Mouse (Mus musculus) cerebellum, adult 11-12 months (tissue): ENCODE results near the gene Xylt1.

ENCODE experiments used
- DNase-seq: peaks from one replicate; pipeline ENCODE4 v3.0.0; 2022

Xylt1 gene

DNA sequence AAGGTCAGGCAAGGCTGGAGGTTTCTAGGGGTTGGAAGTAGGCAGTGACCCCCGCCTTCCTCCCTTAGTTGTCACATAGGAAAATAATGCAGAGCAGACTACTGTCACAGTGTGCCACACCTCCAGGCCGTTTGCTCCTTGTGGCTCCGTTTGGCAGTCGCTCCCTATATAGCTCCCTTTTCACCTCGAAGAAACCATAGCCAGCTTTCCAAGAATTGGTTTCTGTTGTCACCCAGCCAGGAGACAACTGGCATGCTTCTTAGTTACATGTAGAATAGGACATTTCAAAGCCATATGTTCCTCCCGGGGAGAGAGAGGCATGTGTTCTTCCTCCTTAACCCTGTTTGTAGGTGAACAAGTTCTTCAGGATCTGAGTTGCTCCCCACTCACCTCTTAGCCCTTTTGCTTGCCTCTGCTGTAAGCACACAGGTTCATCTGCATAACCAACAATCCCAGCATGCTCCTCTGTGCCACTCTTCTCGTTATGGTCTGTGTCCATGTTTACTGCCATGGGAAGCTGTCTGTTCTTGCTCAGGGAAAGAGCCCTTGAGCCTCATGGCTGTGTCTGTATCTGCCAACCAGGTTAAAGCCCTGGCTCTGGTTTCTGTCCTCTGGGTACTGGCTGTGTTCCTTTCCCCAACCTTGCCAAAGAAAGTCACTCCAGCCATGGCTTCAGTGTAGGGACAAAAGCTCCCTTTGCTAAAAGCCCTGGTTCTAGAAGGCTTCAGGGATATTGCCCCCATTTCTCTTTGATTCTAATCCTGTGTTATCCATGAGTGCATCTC is 143.8 kb downstream of the Xylt1 start:
- peak; percentile 4 for DNase-seq

DNA sequence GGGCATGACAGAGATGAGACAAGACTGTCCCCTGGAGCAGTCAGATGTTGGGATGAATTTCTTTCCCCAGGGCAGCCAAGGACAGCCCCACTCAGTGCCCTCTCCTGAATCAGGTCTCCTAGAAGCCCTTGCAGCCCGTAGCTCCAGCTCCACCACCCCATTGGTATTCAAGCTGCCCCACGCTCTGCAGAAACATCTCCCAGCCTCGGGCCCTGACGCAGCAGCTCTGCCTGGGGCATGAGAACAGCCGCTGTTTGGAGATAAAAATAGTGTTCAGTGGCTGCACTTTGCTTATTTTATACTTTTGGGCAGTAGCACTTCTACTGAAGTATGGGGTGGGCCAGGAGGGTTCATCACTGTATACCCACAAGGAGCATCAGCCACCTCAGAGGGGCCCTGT is 144.9 kb downstream of the Xylt1 start:
- no peak for DNase-seq

GRCm38 (mm10) chr7:117526570-117526969 is 145.8 kb downstream of the Xylt1 start:
- no peak for DNase-seq

DNA sequence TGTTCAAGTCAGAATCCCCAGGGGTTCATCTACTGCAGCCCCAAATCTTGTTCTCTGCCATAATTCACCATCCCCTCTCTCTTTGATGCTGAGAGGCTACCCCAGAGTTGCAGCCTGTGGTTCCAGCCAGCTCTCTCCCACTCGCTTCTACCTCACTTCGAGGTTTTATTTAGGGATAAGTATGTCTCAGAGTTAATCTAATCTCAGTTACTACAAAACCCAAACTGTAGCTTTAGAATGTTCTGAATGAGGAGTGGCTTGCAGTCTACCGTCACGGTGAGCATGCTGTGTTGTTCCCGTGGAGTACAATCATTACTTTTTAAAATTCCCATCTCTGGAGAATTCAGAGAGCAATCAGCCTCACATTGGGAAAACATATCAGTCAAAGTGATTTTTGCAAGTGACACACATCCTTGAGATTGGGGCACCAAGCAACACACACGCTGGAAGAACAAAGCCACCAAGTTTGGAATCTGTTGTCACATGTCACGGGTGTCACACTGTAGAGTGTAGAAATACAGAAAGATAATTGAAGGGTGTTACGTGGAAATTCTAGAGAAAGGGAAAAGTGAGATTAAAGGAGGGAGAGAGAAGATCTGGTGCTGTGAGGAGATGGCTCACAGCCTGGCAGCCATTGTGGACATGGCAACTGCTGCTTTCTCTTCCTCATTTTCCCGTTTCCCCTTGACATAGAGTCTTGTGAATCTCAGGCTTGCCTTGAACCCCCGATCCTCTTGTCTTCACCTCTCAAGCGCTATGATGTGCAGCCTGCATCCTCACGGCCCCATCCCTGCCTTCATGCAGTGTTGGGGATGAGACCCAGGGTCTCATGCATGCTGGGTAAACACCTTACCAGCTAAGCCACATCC is 149.2 kb downstream of the Xylt1 start:
- DNase-seq: no peak

- no peak for DNase-seq
These were observed 151.9 kb downstream of the Xylt1 start for GRCm38 (mm10) chr7:117532651-117533050.

DNA sequence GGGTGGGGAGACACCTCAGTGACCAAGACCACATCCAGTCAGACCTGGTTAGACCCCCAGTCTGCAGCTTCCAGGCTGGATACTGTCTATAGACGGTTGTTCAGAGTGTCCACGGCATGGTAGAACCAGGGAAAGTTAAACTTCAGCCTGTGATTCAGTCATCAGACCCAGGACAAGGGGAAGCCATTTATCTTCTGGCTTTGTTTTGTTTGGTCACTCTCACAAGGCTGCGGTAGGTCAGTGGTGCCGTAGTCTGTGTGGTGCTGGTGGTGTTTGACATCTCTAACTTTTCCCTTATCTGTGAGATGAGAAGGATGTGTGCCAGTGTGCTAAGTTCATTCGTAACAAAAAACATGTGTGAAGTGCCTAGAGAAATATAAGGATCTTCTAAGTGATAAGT is 152.4 kb downstream of the Xylt1 start:
- DNase-seq: no peak

GRCm38 (mm10) chr7:117539931-117540330 is 159.2 kb downstream of the Xylt1 start:
- no peak for DNase-seq

DNA sequence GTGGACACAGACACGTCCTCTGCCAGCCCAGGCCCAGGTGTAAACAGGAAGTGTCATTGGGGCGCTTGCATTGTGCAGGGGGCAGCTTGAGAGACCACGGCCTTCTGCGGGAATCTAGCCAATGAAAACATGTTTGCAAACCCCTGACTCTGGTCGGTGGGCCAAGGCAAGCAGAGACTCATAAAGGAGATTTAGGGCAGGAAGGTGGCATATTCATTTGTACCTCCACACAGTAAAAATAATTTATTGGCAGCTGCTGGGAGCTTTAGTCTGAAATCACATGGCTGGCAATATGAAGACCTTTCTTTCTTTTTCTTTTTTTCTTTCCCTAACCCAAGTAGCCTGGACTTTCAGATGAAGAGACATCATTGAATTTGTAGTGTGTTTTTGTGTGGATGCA is 159.6 kb downstream of the Xylt1 start:
- no peak for DNase-seq

DNA sequence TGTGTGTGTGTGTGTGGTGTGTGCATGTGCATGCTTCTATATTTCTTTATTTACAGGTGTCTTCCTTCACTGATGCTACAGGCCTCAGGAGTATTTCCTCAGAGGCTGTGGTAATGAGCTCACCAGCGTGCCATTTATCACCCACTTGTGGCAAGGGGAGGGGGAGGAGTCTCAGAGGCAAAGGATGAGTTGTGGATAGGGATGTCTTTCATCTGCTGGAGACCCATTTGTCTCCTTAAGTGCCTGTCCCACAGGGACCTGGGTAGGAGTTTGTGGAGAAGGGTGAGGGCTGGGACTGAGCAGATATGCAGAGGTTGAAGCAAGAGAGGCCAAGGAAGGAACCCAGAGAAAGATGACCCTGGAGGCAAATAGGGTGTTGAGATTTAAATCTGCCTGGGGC is 160.3 kb downstream of the Xylt1 start:
- DNase-seq: no peak

DNA sequence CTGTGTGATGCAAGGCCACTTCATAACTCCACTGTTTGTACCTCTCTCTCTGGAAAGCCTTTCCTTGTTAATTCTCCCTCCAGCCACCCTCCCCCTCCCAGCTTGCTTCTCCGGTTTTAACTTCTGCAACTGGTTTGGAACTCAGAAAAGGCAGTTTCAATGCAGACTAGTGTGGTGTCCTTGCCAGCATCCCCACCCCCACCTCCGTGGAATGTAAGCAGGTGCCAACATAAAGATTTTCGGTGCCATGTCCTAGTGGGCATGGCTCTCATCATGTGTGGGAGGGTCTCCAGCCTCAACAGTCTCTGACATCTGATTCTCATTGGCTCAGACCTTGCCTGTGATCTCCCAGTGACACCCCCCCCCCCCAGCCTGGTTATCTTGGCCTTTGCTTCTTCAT is 160.9 kb downstream of the Xylt1 start:
- DNase-seq: no peak

DNA sequence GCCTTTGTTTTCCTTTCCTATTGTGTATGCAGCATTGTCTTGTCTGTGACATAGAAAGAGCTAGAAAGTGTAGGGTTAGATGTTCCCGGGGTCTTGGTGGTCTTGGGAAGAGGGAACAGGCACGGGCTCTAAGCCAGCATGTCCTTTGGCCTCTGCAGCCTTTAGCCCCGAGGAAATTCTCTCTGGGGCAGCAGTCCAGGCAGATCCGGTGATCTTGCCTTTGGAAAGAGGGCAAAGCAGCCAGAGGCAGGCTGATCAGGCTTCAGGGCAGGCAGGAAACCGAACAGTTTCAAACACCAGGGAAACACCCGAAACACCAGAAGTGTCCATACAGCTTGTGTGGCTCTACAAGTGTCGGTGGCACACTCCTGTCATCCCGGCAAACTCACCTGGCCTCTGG is 162.3 kb downstream of the Xylt1 start:
- DNase-seq: no peak

- DNase-seq: no peak
These were observed 163.3 kb downstream of the Xylt1 start for GRCm38 (mm10) chr7:117544126-117544525.

DNA sequence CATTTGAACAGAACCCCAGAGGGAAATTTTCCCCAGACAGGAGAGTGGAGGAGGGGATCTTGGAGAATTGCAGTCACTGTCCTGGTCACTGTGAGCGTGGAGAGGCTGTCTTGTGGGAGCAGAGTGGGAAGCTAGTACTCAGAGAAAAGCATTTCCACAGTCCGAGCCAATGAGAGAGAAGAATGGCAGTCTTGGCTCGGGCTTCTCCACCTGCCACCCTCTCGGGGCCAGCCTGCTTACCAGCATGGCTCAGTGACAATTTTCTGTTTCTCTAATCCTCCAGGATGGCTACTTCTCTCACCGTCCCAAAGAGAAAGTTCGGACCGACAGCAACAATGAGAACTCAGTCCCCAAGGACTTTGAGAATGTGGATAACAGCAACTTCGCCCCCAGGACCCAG is 167.5 kb downstream of the Xylt1 start:
- DNase-seq: no peak

- DNase-seq: no peak
These were observed 170.3 kb downstream of the Xylt1 start for GRCm38 (mm10) chr7:117550916-117551549.

- no peak for DNase-seq
These were observed 172.4 kb downstream of the Xylt1 start for GRCm38 (mm10) chr7:117553228-117553627.

- DNase-seq: no peak
These were observed 175.0 kb downstream of the Xylt1 start for GRCm38 (mm10) chr7:117555735-117556134.

GRCm38 (mm10) chr7:117558166-117558565 is 177.4 kb downstream of the Xylt1 start:
- no peak for DNase-seq

GRCm38 (mm10) chr7:117559051-117559450 is 178.3 kb downstream of the Xylt1 start:
- DNase-seq: no peak

GRCm38 (mm10) chr7:117563939-117564499 is 183.2 kb downstream of the Xylt1 start:
- DNase-seq: no peak

- DNase-seq: no peak
These were observed 183.8 kb downstream of the Xylt1 start for GRCm38 (mm10) chr7:117564627-117565026.

DNA sequence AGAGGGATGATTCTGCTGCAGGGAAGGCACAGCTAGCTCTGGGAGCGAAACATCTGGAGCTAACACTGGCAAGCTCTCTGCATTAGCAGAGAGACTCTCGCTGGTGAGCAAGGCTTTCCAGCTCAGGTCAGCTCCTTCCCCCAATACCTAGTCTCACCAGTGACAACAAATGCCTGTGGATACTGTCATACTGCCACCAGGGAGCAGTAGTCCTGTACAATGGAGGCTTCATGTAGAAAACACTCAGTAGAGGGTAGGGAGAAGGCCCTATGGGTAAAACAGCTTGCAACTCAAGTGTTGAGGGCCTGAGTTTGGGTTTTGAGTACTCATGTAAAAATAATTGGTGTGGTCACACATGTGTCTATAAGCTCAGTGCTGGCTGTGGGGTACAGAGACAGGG is 185.3 kb downstream of the Xylt1 start:
- no peak for DNase-seq

GRCm38 (mm10) chr7:117566833-117567232 is 186.1 kb downstream of the Xylt1 start:
- no peak for DNase-seq

- DNase-seq: no peak
These were observed 186.5 kb downstream of the Xylt1 start for GRCm38 (mm10) chr7:117567252-117567651.
